Comparison of ENCODE assay signal across 8 mouse cellular contexts in genomic region chr11:75347188-75347585, GRCm38 (mm10). TPM values are rescaled to one million over a fixed set of nuclear protein-coding genes. Genes with fewer than 3 reads are reported as not detected.
DNase-seq lines count a peak whose midpoint lies in the region; ATAC-seq and TF ChIP-seq lines count a peak whose summit lies in the region.

No protein-coding gene starts in this region.

- H3K27me3 ChIP-seq in heart, embryonic 11.5 days (ENCODE audit: control insufficient read depth, insufficient read depth, low read length) = no peaks in the 10 kb centered on the region
- H3K27me3 ChIP-seq in ES-Bruce4 (ENCODE audit: control insufficient read depth, insufficient read depth, low read length, poor library complexity, severe bottlenecking) = no peaks in the 10 kb centered on the region
- no peaks in the 10 kb centered on the region for H3K27me3 ChIP-seq in hindbrain, embryonic 12.5 days
- no peaks in the 10 kb centered on the region for H3K27me3 ChIP-seq in midbrain, embryonic 10.5 days (ENCODE audit: low read depth, poor library complexity, severe bottlenecking)

- peak overlapping the region; percentile 76 for H3K4me3 ChIP-seq in heart, embryonic 11.5 days (ENCODE audit: low read depth, low read length)
- peak overlapping the region; percentile 95 for H3K4me3 ChIP-seq in ES-Bruce4 (ENCODE audit: low read depth, low read length)
- H3K4me3 ChIP-seq in hindbrain, embryonic 12.5 days = peak overlapping the region; percentile 73
- peak overlapping the region; percentile 86 for H3K4me3 ChIP-seq in midbrain, embryonic 10.5 days

- DNase-seq in heart, adult 18-20 months = no peak
- DNase-seq in midbrain, embryonic 10.5 days (ENCODE audit: low spot score) = no peak
- DNase-seq in ovary, postnatal 10 days (ENCODE audit: low spot score) = no peak
- DNase-seq in lung, postnatal 14 days = no peak
- no peak for DNase-seq in kidney, postnatal 4 days

- peak overlapping the region; percentile 89 for H3K4me2 ChIP-seq in heart, embryonic 11.5 days
- peak overlapping the region; percentile 88 for H3K4me2 ChIP-seq in hindbrain, embryonic 12.5 days (replicated peaks)

- H3K36me3 ChIP-seq in heart, embryonic 11.5 days (ENCODE audit: control insufficient read depth, insufficient read depth, low read length) = no peaks in the 10 kb centered on the region
- peaks cover 3% of the 10 kb centered on the region; the same call in 1 of the 2 replicates for H3K36me3 ChIP-seq in ES-Bruce4 (ENCODE audit: control insufficient read depth, insufficient read depth, low read length, poor library complexity, severe bottlenecking)
- no peaks in the 10 kb centered on the region for H3K36me3 ChIP-seq in hindbrain, embryonic 12.5 days
- H3K36me3 ChIP-seq in midbrain, embryonic 10.5 days = peaks cover 21% of the 10 kb centered on the region

- H3K9ac ChIP-seq in heart, embryonic 11.5 days (ENCODE audit: low read depth, low read length) = peak overlapping the region; percentile 85
- H3K9ac ChIP-seq in ES-Bruce4 (ENCODE audit: low read depth, poor library complexity, severe bottlenecking) = peak overlapping the region; percentile 86
- peak overlapping the region; percentile 81 for H3K9ac ChIP-seq in hindbrain, embryonic 12.5 days

- WGBS in heart, embryonic 11.5 days (ENCODE audit: insufficient replicate concordance) = 45% methylated on average over 10 of the region's 10 CpGs
- WGBS in hindbrain, embryonic 12.5 days = 54% methylated on average over 10 of the region's 10 CpGs
- WGBS in midbrain, embryonic 10.5 days = 50% methylated on average over 10 of the region's 10 CpGs

- no peak for TF ChIP-seq EP300 in ES-Bruce4 (IDR thresholded peaks at IDR 0.05; ENCODE audit: insufficient read depth, low read depth, low read length)

- TF ChIP-seq CTCF in ES-Bruce4 (IDR thresholded peaks at IDR 0.05; ENCODE audit: low read depth, low read length) = no peak

- no peak for ATAC-seq in heart, embryonic 11.5 days (replicated peaks; ENCODE audit: insufficient number of reproducible peaks, low FRiP score, low TSS enrichment)
- ATAC-seq in hindbrain, embryonic 12.5 days (ENCODE audit: low FRiP score) = no peak

- peaks cover 7% of the 10 kb centered on the region for H3K4me1 ChIP-seq in heart, embryonic 11.5 days (ENCODE audit: control insufficient read depth, insufficient read depth, low read length)
- no peaks in the 10 kb centered on the region for H3K4me1 ChIP-seq in ES-Bruce4 (ENCODE audit: control insufficient read depth, insufficient read depth, low read length)
- peaks cover 18% of the 10 kb centered on the region for H3K4me1 ChIP-seq in hindbrain, embryonic 12.5 days
- peaks cover 37% of the 10 kb centered on the region for H3K4me1 ChIP-seq in midbrain, embryonic 10.5 days

- TF ChIP-seq POLR2A in ES-Bruce4 (IDR thresholded peaks at IDR 0.05; ENCODE audit: insufficient read depth, low read length) = no peak

- H3K9me3 ChIP-seq in heart, embryonic 11.5 days (replicated peaks; ENCODE audit: control insufficient read depth, low read length) = no peaks in the 10 kb centered on the region
- no peaks in the 10 kb centered on the region for H3K9me3 ChIP-seq in ES-Bruce4 (replicated peaks; ENCODE audit: control insufficient read depth, insufficient read depth, low read length, poor library complexity, severe bottlenecking)
- no peaks in the 10 kb centered on the region for H3K9me3 ChIP-seq in hindbrain, embryonic 12.5 days (replicated peaks)
- no peaks in the 10 kb centered on the region for H3K9me3 ChIP-seq in midbrain, embryonic 10.5 days (replicated peaks)

- no peak overlapping the region for H3K27ac ChIP-seq in heart, embryonic 11.5 days (ENCODE audit: low read depth, low read length)
- no peak overlapping the region for H3K27ac ChIP-seq in ES-Bruce4 (ENCODE audit: insufficient read depth, low read length)
- no peak overlapping the region for H3K27ac ChIP-seq in hindbrain, embryonic 12.5 days
- H3K27ac ChIP-seq in midbrain, embryonic 10.5 days (replicated peaks) = peak overlapping the region; percentile 90; the same call in 1 of the 2 replicates

RNA-seq across cellular contexts. Expression of gene Rpa1, which starts 0.9 kb away (rescaled TPM):
- 96.3 and 103 TPM in 2 replicates for polyA plus RNA-seq in heart, embryonic 11.5 days (2014; fragmentation: Nextera tagmentation; extraction: Ambion mirVana)
- total RNA-seq in heart, adult 18-20 months (2021) = 10 to 100 TPM; 54.4 to 59.6 TPM
- polyA plus RNA-seq in ES-Bruce4 (2011; ENCODE audit: insufficient read depth, insufficient read length, low read depth, missing spikeins) = 127 and 155 TPM in 2 replicates
- polyA plus RNA-seq in hindbrain, embryonic 12.5 days (2016; fragmentation: Nextera tagmentation; extraction: Ambion mirVana) = 96.9 and 99.5 TPM in 2 replicates
- 179 and 197 TPM in 2 replicates for polyA plus RNA-seq in midbrain, embryonic 10.5 days (2016; fragmentation: Nextera tagmentation; extraction: Ambion mirVana)

RNA-seq across cellular contexts. Expression of gene Smyd4, which starts 1.0 kb away (rescaled TPM):
- polyA plus RNA-seq in heart, embryonic 11.5 days (2014; fragmentation: Nextera tagmentation; extraction: Ambion mirVana) = 12.3 and 14.7 TPM in 2 replicates
- 1 to 10 TPM; 5.9 to 7.2 TPM for total RNA-seq in heart, adult 18-20 months (2021)
- 9.1 and 11.2 TPM in 2 replicates for polyA plus RNA-seq in ES-Bruce4 (2011; ENCODE audit: insufficient read depth, insufficient read length, low read depth, missing spikeins)
- polyA plus RNA-seq in hindbrain, embryonic 12.5 days (2016; fragmentation: Nextera tagmentation; extraction: Ambion mirVana) = 13.4 and 17.3 TPM in 2 replicates
- 17.5 and 19.5 TPM in 2 replicates for polyA plus RNA-seq in midbrain, embryonic 10.5 days (2016; fragmentation: Nextera tagmentation; extraction: Ambion mirVana)
